Mouse (Mus musculus): ENCODE results near the gene Exd1. TPM values are rescaled to one million over a fixed set of nuclear protein-coding genes. Genes with fewer than 3 reads are reported as not detected.

The Exd1 gene
- polyA plus RNA-seq, 1 experiment from 2014 or later, result 0.61 TPM

DNA sequence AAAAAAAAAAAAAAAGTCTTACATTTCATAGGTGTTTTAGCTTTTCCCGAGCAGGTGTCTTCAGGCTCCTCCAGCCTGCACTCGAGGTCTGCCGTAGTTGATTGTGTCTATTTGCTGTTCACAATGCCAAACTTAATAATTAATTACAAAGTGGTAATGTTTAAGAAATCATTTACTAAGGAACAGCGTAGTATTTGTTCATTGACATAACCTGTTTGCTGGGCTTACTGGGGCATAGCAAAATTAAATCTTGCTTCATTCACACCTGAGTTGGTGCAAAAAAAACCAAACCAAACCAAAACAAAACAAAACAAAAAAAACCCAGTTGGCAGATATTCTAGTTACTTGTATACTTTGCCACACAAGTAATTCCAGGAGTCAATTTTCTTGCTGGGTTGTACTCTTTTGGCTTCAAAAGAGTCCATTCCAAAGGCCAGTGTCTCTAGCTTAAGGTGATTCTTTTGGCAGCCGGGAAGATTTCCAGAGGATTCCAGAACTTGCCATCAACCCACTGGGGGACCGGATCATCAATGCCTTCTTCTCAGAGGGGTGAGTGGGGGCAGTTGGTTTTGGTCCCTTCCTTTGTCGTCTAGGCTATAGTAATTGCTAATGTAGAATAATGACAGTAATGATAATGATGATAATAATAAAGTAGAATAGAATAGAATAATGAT, 18.9 kb upstream of the Exd1 start:
- H3K4me1 ChIP-seq, result no peaks in the 10 kb centered on the region
- no peak for ATAC-seq (ENCODE audit: low FRiP score, low read depth)
- no peak overlapping the region for H3K27ac ChIP-seq
- no peak overlapping the region for H3K4me3 ChIP-seq
- H3K36me3 ChIP-seq, result peaks cover 25% of the 10 kb centered on the region
- no peaks in the 10 kb centered on the region for H3K27me3 ChIP-seq (replicated peaks)
- no peak overlapping the region for H3K9ac ChIP-seq
- no peak overlapping the region for H3K4me2 ChIP-seq (replicated peaks)
- 91% methylated on average over 7 of the region's 7 CpGs for whole genome bisulfite sequencing
- no peaks in the 10 kb centered on the region for H3K9me3 ChIP-seq

DNA sequence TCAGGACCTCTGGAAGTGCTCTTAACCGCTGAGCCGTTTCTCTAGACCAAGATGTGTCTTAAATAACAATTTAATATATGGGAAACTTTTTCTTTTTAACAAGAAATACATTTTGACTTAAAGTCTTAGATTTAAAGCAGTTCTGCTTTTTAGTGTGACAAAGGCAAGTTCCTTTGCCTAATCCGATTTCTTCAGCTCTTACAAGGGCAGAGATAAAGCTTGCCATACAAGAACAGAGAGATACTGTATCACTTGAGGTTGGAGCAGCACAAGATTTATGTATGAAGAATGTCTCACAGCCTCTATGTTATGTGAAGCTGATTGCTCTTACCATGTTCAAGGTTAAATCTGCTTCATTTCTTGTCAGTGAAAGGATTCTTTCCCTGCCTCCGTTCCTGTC, 17.9 kb upstream of the Exd1 start:
- Histone ChIP-seq H3K4me2 (replicated peaks) (no peak overlapping the region), H3K36me3 (peaks cover 25% of the 10 kb centered on the region), H3K9ac (no peak overlapping the region), H3K4me1 (no peaks in the 10 kb centered on the region), H3K27me3 (replicated peaks) (no peaks in the 10 kb centered on the region), H3K9me3 (no peaks in the 10 kb centered on the region), H3K4me3 (no peak overlapping the region), H3K27ac (no peak overlapping the region)
- 93% methylated on average over 4 of the region's 4 CpGs for WGBS
- ATAC-seq (ENCODE audit: low FRiP score, low read depth), result no peak

DNA sequence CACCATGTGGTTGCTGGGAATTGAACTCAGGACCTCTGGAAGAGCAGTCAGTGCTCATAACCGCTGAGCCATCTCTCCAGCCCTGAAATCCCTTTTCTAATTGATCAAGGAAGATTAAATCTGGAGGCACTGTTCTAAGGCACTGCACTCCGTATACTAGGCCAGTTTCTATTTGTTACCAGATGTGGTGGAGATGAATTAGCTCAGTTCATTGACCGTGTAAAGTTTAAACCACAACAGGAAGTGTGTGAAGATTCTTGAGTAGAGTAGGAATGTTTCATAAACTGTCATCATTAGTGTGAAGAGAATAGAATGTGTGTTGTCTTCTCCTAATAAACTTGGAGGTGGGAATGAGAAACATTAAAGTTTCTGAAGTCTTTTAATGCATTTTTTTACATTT, 14.4 kb upstream of the Exd1 start:
- Histone ChIP-seq H3K27me3 (replicated peaks) (no peaks in the 10 kb centered on the region), H3K36me3 (peaks cover 15% of the 10 kb centered on the region), H3K4me1 (no peaks in the 10 kb centered on the region), H3K9ac (no peak overlapping the region), H3K4me3 (no peak overlapping the region), H3K27ac (no peak overlapping the region), H3K4me2 (replicated peaks) (no peak overlapping the region), H3K9me3 (no peaks in the 10 kb centered on the region)
- 91% methylated on average over 3 of the region's 3 CpGs for WGBS
- no peak for ATAC-seq (ENCODE audit: low FRiP score, low read depth)

DNA sequence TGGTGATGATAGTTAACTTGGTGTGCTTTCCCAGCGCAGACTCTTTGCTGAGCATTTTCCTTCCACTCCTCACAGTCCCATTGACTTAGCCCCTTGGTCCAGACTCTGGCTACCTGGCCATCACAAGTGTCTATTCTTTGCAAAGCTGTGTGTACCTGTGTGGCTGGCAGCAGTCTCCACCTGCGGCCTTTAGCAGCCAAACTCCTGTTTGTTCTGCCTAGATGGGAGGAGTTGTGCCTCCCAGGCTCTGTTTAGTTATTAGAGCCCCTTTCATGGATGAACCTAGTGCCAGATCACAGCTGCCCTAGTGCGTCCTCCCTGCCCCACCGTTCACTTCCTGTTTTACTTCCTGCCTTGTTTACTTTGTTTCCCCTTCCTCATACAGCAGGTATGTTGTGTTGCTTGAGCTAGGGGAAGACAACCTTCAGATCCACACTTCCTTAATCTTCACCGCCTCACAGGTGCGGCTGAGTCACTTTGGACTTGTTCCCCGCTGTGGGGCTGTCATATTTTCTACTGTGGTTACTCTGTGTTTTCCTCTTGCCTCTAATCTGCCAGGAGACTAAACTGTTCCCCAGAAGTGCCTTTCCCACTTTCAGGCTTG, 11.4 kb upstream of the Exd1 start:
- no peaks in the 10 kb centered on the region for H3K27me3 ChIP-seq (replicated peaks)
- no peak overlapping the region for H3K9ac ChIP-seq
- no peak overlapping the region for H3K4me2 ChIP-seq (replicated peaks)
- peaks cover 8% of the 10 kb centered on the region for H3K36me3 ChIP-seq
- no peak for ATAC-seq (ENCODE audit: low FRiP score, low read depth)
- no peaks in the 10 kb centered on the region for H3K9me3 ChIP-seq
- H3K4me3 ChIP-seq, result no peak overlapping the region
- no peaks in the 10 kb centered on the region for H3K4me1 ChIP-seq
- 87% methylated on average over 7 of the region's 7 CpGs for WGBS
- no peak overlapping the region for H3K27ac ChIP-seq

DNA sequence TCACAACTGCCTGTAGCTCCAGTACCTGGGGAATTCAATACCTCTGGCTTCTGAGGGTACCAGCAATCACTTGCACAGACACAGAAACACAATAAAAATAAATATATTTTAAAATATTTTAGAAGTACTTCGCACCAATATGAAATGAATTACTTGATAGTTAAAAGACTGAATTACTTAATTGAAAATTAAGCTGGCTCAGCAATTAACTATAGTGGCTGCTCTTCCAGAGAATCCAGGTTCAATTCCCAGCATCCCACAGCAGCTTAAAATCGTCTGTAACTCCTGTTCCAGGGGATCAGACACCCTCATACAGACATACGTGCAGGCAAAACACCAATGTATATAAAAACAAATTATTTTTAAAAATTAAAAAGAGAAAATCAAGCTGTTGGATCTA, 10.6 kb upstream of the Exd1 start:
- Histone ChIP-seq H3K4me3 (no peak overlapping the region), H3K27me3 (replicated peaks) (no peaks in the 10 kb centered on the region), H3K4me1 (no peaks in the 10 kb centered on the region), H3K27ac (no peak overlapping the region), H3K9me3 (no peaks in the 10 kb centered on the region), H3K9ac (no peak overlapping the region), H3K36me3 (peaks cover 4% of the 10 kb centered on the region; the same call in 1 of the 2 replicates), H3K4me2 (replicated peaks) (no peak overlapping the region)
- no peak for ATAC-seq (ENCODE audit: low FRiP score, low read depth)
- 87% methylated on average over 3 of the region's 3 CpGs for WGBS

DNA sequence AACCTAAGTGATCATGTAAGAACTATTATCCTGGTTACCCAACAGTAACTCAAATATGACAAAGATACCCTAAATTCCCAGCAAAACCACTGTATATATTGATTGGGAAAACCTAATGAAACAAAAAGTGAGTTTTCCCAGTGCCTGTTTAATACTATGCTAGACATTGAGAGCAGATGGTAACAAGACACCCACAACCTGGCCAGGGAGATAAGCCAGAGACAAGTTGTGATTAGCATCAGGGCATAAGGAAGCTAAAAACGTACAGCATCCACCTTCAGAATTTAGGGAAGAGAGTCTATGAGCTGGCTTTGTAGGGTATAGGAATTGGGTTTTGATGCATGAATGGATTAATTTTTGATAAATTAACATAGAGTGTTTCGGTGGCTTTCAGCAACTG, 2.3 kb upstream of the Exd1 start:
- H3K4me1 ChIP-seq, result peaks cover 14% of the 10 kb centered on the region
- H3K36me3 ChIP-seq, result no peaks in the 10 kb centered on the region
- H3K4me3 ChIP-seq, result no peak overlapping the region
- no peak overlapping the region for H3K4me2 ChIP-seq (replicated peaks)
- H3K27ac ChIP-seq, result no peak overlapping the region
- WGBS, result 92% methylated on average over 2 of the region's 2 CpGs
- no peak for ATAC-seq (ENCODE audit: low FRiP score, low read depth)
- no peak overlapping the region for H3K9ac ChIP-seq
- no peaks in the 10 kb centered on the region for H3K9me3 ChIP-seq
- H3K27me3 ChIP-seq (replicated peaks), result no peaks in the 10 kb centered on the region

DNA sequence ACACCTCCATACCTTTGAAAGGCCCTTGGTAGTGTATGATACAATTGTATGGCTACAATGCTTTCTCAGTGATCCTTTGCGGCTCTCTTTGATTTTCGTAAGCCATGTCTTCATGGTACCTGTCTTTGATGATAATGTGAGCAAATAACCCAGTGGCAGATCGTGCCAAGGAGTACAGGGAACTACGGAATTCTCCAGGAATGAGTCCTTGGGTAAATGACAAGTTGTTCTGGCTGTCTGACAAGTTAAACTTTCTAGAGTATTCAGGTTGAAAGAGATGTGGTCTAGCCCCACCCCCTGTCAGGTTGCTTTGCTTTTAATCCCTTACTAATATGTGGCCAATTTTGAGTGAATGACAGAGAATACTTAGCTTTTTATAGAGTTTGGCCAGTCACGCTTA, 1.3 kb upstream of the Exd1 start:
- Histone ChIP-seq H3K36me3 (no peaks in the 10 kb centered on the region), H3K9me3 (no peaks in the 10 kb centered on the region), H3K4me3 (peak overlapping the region; percentile 78), H3K27ac (no peak overlapping the region), H3K9ac (peak overlapping the region; percentile 78; the same call in 1 of the 2 replicates), H3K4me1 (peaks cover 14% of the 10 kb centered on the region), H3K4me2 (replicated peaks) (peak overlapping the region; percentile 74), H3K27me3 (replicated peaks) (no peaks in the 10 kb centered on the region)
- 83% methylated on average over 5 of the region's 5 CpGs for WGBS
- no peak for ATAC-seq (ENCODE audit: low FRiP score, low read depth)

DNA sequence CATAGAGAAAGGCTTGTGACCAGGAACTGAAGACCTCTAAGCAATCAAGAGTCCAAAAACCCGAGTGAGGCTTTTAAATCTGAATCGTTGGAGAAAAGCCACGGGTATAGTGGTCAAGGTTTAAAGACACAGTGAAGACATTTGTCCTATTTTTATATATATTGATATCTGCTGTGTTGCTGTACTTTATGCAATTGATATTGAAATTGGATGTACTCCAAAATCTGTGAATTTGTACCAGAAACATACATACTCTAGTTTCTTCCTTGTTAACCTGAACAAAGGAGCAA, 889 bp upstream of the Exd1 start:
- ATAC-seq (ENCODE audit: low FRiP score, low read depth), result no peak
- no peaks in the 10 kb centered on the region for H3K27me3 ChIP-seq (replicated peaks)
- H3K4me1 ChIP-seq, result peaks cover 14% of the 10 kb centered on the region
- peak overlapping the region; percentile 78 for H3K4me3 ChIP-seq
- no peak overlapping the region for H3K27ac ChIP-seq
- H3K36me3 ChIP-seq, result no peaks in the 10 kb centered on the region
- H3K9me3 ChIP-seq, result no peaks in the 10 kb centered on the region
- 15% methylated on average over 3 of the region's 3 CpGs for WGBS
- H3K9ac ChIP-seq, result peak overlapping the region; percentile 78; the same call in 1 of the 2 replicates
- peak overlapping the region; percentile 74 for H3K4me2 ChIP-seq (replicated peaks)

DNA sequence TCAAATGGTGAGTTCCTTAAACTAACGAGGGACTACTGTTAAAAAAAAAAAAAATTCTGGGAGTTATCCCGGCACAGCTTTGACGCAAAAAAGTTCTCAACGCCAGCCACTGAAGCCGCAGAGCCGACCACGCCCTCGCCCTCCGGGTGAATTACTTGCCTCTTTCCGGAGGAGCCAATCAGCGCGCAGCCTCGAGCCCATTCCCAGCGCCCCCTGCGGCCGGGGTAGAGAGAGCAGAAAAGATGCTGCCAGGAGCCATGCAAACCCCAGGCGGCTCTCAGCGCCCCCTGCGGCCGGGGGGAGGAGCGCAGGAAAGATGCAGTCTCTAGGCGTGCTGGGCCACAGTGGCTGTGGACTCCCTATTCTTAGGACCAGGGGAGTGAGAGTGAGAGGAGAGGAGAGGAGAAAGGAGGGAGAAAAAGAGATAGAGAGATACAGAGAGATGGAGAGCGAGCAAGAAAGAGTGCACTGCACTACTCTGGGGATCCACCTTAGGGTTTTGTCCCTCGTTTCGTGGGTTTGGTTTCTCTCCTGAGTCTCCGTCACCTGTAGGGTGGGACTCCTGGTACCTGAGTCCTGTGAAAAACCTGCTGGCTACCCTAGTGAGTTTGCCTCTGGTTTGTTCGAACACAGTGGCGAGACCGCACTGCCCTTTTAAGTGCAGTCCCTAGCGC, 442 bp downstream of the Exd1 start:
- Histone ChIP-seq H3K4me3 (peak overlapping the region; percentile 78), H3K9me3 (no peaks in the 10 kb centered on the region), H3K4me2 (replicated peaks) (peak overlapping the region; percentile 74), H3K27ac (0 out of 2 replicates have a peak overlapping the region, but pooled peaks have one; percentile 15), H3K36me3 (no peaks in the 10 kb centered on the region), H3K9ac (no peak overlapping the region), H3K27me3 (replicated peaks) (no peaks in the 10 kb centered on the region), H3K4me1 (peaks cover 14% of the 10 kb centered on the region)
- ATAC-seq (ENCODE audit: low FRiP score, low read depth), result peak; percentile 89
- 1% methylated on average over 30 of the region's 30 CpGs for WGBS

DNA sequence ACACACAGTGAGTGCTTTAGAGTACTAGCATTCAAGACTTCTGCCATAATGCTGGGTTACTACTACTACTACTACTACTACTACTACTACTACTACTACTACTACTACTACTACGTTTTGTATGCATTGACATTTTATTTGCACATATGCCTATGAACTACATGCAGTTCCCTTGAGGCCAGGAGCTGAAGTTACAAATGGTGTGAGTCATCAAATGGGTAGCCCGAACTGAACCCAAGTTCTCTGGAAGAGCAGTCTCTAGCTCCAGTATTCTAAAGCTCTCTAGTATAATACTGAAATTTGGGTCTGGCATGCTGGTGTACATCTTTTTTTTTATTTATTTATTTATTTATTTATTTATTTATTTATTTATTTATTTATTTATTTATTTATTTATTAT, 3.8 kb downstream of the Exd1 start:
- peaks cover 7% of the 10 kb centered on the region for H3K4me1 ChIP-seq
- H3K27ac ChIP-seq, result no peak overlapping the region
- no peak overlapping the region for H3K9ac ChIP-seq
- ATAC-seq (ENCODE audit: low FRiP score, low read depth), result no peak
- 77% methylated on average over 2 of the region's 2 CpGs for WGBS
- no peaks in the 10 kb centered on the region for H3K27me3 ChIP-seq (replicated peaks)
- no peak overlapping the region for H3K4me3 ChIP-seq
- no peaks in the 10 kb centered on the region for H3K9me3 ChIP-seq
- H3K36me3 ChIP-seq, result no peaks in the 10 kb centered on the region
- no peak overlapping the region for H3K4me2 ChIP-seq (replicated peaks)

DNA sequence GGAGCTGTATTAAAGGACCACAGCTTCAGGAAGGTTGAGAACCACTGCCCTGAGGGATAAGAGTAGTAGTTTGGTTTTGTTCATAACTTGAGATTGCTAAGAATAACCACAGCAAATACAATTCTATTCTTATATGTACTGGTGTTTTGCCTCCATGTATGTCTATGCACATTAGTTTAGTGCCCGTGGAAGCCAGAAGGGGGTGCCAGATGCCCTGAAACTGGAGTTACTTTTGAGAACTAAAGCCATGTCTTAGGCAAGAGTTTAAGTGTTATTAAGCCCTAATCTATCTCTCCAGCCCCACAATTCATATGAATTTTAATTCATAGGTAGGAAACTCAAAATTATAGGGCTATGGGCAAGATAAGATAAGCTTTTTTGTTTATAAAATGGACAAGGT, 5.3 kb downstream of the Exd1 start:
- no peak for ATAC-seq (ENCODE audit: low FRiP score, low read depth)
- H3K9me3 ChIP-seq, result no peaks in the 10 kb centered on the region
- H3K36me3 ChIP-seq, result no peaks in the 10 kb centered on the region
- no peak overlapping the region for H3K4me3 ChIP-seq
- no peaks in the 10 kb centered on the region for H3K27me3 ChIP-seq (replicated peaks)
- H3K27ac ChIP-seq, result no peak overlapping the region
- WGBS, result 29% methylated on average over 1 of the region's 1 CpGs
- no peak overlapping the region for H3K4me2 ChIP-seq (replicated peaks)
- no peak overlapping the region for H3K9ac ChIP-seq
- H3K4me1 ChIP-seq, result no peaks in the 10 kb centered on the region

DNA sequence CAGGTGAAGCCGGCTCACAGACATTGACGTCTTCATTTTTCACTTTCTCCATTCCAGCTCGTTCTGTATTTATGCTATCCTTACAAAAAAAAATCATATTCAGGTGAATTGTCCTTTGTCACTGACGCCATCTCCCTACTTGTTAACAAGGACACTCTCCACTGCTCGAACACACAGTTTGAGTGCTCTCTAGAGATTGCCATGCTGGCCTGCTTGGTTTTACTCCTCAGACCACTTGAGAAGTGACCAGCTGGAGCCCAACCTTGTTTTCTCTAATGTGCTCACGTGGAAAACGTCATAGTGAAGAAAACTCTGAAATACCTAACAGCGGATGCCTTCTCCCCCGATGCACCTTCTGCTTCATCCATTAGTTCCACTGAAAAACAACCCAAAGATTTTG, 8.6 kb downstream of the Exd1 start:
- H3K4me3 ChIP-seq, result no peak overlapping the region
- H3K27me3 ChIP-seq (replicated peaks), result no peaks in the 10 kb centered on the region
- no peaks in the 10 kb centered on the region for H3K36me3 ChIP-seq
- no peaks in the 10 kb centered on the region for H3K4me1 ChIP-seq
- H3K4me2 ChIP-seq (replicated peaks), result no peak overlapping the region
- WGBS, result 82% methylated on average over 9 of the region's 9 CpGs
- H3K27ac ChIP-seq, result no peak overlapping the region
- H3K9me3 ChIP-seq, result no peaks in the 10 kb centered on the region
- no peak for ATAC-seq (ENCODE audit: low FRiP score, low read depth)
- no peak overlapping the region for H3K9ac ChIP-seq

DNA sequence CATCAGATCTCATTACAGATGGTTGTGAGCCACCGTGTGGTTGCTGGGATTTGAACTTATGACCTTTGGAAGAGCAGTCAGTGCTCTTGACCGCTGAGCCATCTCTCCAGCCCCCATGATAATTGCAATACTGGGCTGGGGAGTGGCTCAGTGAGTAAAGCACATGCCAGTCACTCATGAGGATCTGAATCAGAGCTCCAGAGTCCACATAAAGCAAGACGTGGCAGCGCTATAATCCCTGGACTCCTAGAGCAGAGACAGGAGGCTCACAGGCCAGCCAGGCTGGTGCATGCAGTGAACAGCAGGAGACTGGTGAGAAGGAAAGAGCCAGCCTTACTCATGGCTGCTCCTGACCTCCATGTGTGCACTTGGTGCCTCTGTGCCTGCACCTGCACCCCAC, 22.0 kb downstream of the Exd1 start:
- H3K27ac ChIP-seq, result no peak overlapping the region
- H3K36me3 ChIP-seq, result no peaks in the 10 kb centered on the region
- ATAC-seq (ENCODE audit: low FRiP score, low read depth), result no peak
- WGBS, result 50% methylated on average over 4 of the region's 4 CpGs
- H3K4me2 ChIP-seq (replicated peaks), result no peak overlapping the region
- H3K9me3 ChIP-seq, result no peaks in the 10 kb centered on the region
- no peak overlapping the region for H3K9ac ChIP-seq
- no peaks in the 10 kb centered on the region for H3K27me3 ChIP-seq (replicated peaks)
- no peaks in the 10 kb centered on the region for H3K4me1 ChIP-seq
- H3K4me3 ChIP-seq, result no peak overlapping the region

All from neural tube, embryonic 12.5 days (tissue).